Comparison of ENCODE assay signal across 19 mouse cellular contexts in genomic region chr1:171948161-171948945, GRCm38 (mm10). TPM values are rescaled to one million over a fixed set of nuclear protein-coding genes. Genes with fewer than 3 reads are reported as not detected.
"Had no signal": no experiment of that assay in that cellular context is flagged by ENCODE, and none has a peak within 500 bp of the region (broad histone marks: within the 10 kb centered on the region; RNA-seq: fewer than 3 reads in every experiment).

No protein-coding gene starts in this region.

- H3K4me3 ChIP-seq: left cerebral cortex, adult 2 months; liver, embryonic 13.5 days; midbrain, embryonic 12.5 days had no signal

- DNase-seq: kidney, adult 2 months; kidney, postnatal 10 days; kidney, postnatal 36 days; layer of hippocampus, postnatal 36 days; liver, embryonic 13.5 days; lung, adult 2 months; lung, postnatal 14 days; lung, postnatal 4 days; thymus, adult 2 months; thymus, postnatal 4 days had no signal

- H3K27ac ChIP-seq: left cerebral cortex, adult 2 months; liver, embryonic 13.5 days; midbrain, embryonic 12.5 days; stomach, postnatal 0 days had no signal

- H3K4me2 ChIP-seq: liver, embryonic 13.5 days; midbrain, embryonic 12.5 days had no signal

- H3K27me3 ChIP-seq: liver, embryonic 13.5 days; midbrain, embryonic 12.5 days had no signal

- H3K36me3 ChIP-seq: liver, embryonic 13.5 days; midbrain, embryonic 12.5 days had no signal

- H3K9me3 ChIP-seq: liver, embryonic 13.5 days; midbrain, embryonic 12.5 days had no signal

- H3K4me1 ChIP-seq: liver, embryonic 13.5 days; midbrain, embryonic 12.5 days had no signal

- H3K9ac ChIP-seq: liver, embryonic 13.5 days; midbrain, embryonic 12.5 days had no signal

RNA-seq across cellular contexts. Expression of gene Slamf6, which starts 31.0 kb away (rescaled TPM):
- total RNA-seq: layer of hippocampus, postnatal 36 days; left cerebral cortex, postnatal 36 days had no signal
- polyA plus RNA-seq: limb, embryonic 11.5 days; midbrain, embryonic 12.5 days; stomach, embryonic 14.5 days had no signal

RNA-seq across cellular contexts. Expression of gene Gm10521, which starts 52.9 kb away (rescaled TPM):
- total RNA-seq: layer of hippocampus, postnatal 36 days had no signal
- polyA plus RNA-seq: kidney, embryonic 14.5 days; limb, embryonic 11.5 days; liver, embryonic 13.5 days; liver, embryonic 16.5 days; lung, embryonic 16.5 days; stomach, embryonic 14.5 days; stomach, postnatal 0 days had no signal
